Mouse (Mus musculus) lung, embryonic 15.5 days (tissue): ENCODE data around the gene Mrpl10. TPM values are rescaled to one million over a fixed set of nuclear protein-coding genes. Genes with fewer than 3 reads are reported as not detected.
A peak's percentile ranks its signal among the peaks of the same experiment; 100 is the strongest.

Experiments used
- ATAC-seq: fragments of 200-750 bp; cut with Nextera tagmentation; 2 replicates; pipeline ENCODE4 v1.8.0; 2017; ENCODE audit warnings: moderate number of reproducible peaks, borderline replicate concordance; ENCODE audit not compliant: low FRiP score, low TSS enrichment; ENCODE audit errors: extremely low read depth
- H3K27ac ChIP-seq: fragments of 300-500 bp; sonication (generic); 2 replicates; pipeline ENCODE4 v1.5.1; 2015; ENCODE audit warnings: moderate library complexity, mild to moderate bottlenecking, inconsistent platforms
- H3K27me3 ChIP-seq: fragments of 300-500 bp; sonication (generic); 2 replicates; pipeline ENCODE4 v1.6.1; 2015; ENCODE audit warnings: inconsistent platforms
- H3K36me3 ChIP-seq: fragments of 300-500 bp; sonication (generic); 2 replicates; pipeline ENCODE4 v1.6.1; 2015; ENCODE audit warnings: inconsistent platforms
- H3K4me1 ChIP-seq: fragments of 300-500 bp; sonication (generic); 2 replicates; pipeline ENCODE4 v1.6.1; 2015; ENCODE audit warnings: inconsistent platforms
- H3K4me2 ChIP-seq: fragments of 300-500 bp; sonication (generic); 2 replicates; pipeline ENCODE4 v1.6.1; 2015; ENCODE audit warnings: inconsistent platforms, mild to moderate bottlenecking, moderate library complexity
- H3K4me3 ChIP-seq: fragments of 300-500 bp; sonication (generic); 2 replicates; pipeline ENCODE4 v1.5.1; 2015; ENCODE audit warnings: mild to moderate bottlenecking, inconsistent platforms
- H3K9ac ChIP-seq: fragments of 300-500 bp; sonication (generic); 2 replicates; pipeline ENCODE4 v1.6.1; 2015; ENCODE audit warnings: inconsistent platforms
- H3K9me3 ChIP-seq: fragments of 300-500 bp; sonication (generic); 2 replicates; pipeline ENCODE4 v1.6.1; 2016; ENCODE audit warnings: inconsistent platforms
- WGBS: fragments of 180-500 bp; shearing (Covaris S2); methylation state at CpG from one replicate; pipeline ENCODE4 v1.1.7; 2015; 5-methylcytosine and 5-hydroxymethylcytosine counted together
- polyA plus RNA-seq: library from polyadenylated mRNA; unstranded; fragments of >200 nt; fragmentation: Nextera tagmentation; extraction: Ambion mirVana; gene quantifications from 2 replicates; pipeline ENCODE4 v1.2.1, GENCODE M21; 2015

The Mrpl10 gene
- polyA plus RNA-seq, 1 experiment from 2014 or later, result 85.2 TPM

DNA sequence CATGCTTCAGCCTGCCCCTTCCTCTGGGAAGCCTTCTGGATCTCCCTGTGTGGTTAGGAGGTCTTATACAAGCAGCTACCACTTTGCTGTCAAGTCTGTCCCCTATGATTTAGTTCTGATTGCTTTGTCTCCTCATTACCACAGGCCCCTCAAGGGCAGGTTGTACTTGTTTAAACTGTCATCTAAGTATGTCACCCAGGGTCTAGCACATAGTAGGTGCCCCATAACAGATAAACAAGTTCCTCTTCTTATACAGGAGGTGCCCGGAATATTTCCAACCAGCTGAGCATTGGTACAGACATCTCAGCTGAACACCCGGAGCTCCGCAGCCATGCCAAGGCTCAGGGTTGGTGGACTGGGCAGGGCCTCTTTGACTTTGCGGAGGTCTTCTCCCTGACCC lies 8.9 kb upstream of the Mrpl10 start:
- Histone ChIP-seq H3K4me1 (peaks cover 12% of the 10 kb centered on the region), H3K9me3 (no peaks in the 10 kb centered on the region), H3K4me2 (no peak overlapping the region), H3K36me3 (no peaks in the 10 kb centered on the region), H3K27ac (no peak overlapping the region), H3K9ac (no peak overlapping the region), H3K4me3 (no peak overlapping the region), H3K27me3 (no peaks in the 10 kb centered on the region)
- WGBS, result 96% methylated on average over 4 of the region's 4 CpGs
- ATAC-seq, result no peak

- ATAC-seq, result no peak
- Histone ChIP-seq H3K27ac (no peak overlapping the region), H3K9me3 (no peaks in the 10 kb centered on the region), H3K9ac (no peak overlapping the region), H3K36me3 (no peaks in the 10 kb centered on the region), H3K4me1 (peaks cover 12% of the 10 kb centered on the region), H3K27me3 (no peaks in the 10 kb centered on the region), H3K4me2 (no peak overlapping the region), H3K4me3 (no peak overlapping the region)
- 85% methylated on average over 4 of the region's 4 CpGs for WGBS
Observed at GRCm38 (mm10) chr11:97033781-97034180, 7.6 kb upstream of the Mrpl10 start.

GRCm38 (mm10) chr11:97036141-97036540 lies 5.2 kb upstream of the Mrpl10 start:
- no peak overlapping the region for H3K9ac ChIP-seq
- 60% methylated on average over 5 of the region's 5 CpGs for WGBS
- H3K27ac ChIP-seq, result no peak overlapping the region
- H3K4me3 ChIP-seq, result no peak overlapping the region
- H3K27me3 ChIP-seq, result no peaks in the 10 kb centered on the region
- peaks cover 7% of the 10 kb centered on the region; the same call in 1 of the 2 replicates for H3K4me1 ChIP-seq
- H3K9me3 ChIP-seq, result no peaks in the 10 kb centered on the region
- no peak overlapping the region for H3K4me2 ChIP-seq
- no peak for ATAC-seq
- H3K36me3 ChIP-seq, result no peaks in the 10 kb centered on the region

DNA sequence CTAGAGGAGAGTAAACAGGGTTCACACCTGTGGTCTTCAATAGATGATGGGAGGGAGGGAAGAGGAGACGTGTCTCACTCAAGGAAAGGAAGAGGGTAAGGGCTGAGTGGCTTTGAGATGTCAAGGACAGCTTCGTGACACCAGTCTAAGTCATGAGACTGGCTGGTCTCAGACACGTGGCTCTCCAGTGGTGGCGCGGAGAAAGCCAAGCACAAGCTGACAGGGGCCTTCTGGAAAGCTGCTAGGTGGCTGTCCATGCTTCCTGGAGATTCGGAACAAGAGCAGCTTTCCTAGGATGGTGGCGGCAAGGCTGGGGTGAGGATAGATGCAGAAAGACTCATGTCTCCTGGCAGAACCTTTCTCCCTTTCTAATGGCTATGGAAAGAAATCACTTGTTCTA lies 2.5 kb upstream of the Mrpl10 start:
- ATAC-seq, result no peak
- H3K9me3 ChIP-seq, result no peaks in the 10 kb centered on the region
- H3K27me3 ChIP-seq, result no peaks in the 10 kb centered on the region
- peaks cover 16% of the 10 kb centered on the region for H3K4me1 ChIP-seq
- H3K27ac ChIP-seq, result no peak overlapping the region
- no peaks in the 10 kb centered on the region for H3K36me3 ChIP-seq
- WGBS, result 51% methylated on average over 7 of the region's 7 CpGs
- H3K4me3 ChIP-seq, result no peak overlapping the region
- no peak overlapping the region for H3K4me2 ChIP-seq
- no peak overlapping the region for H3K9ac ChIP-seq

GRCm38 (mm10) chr11:97040301-97041021 lies 899 bp upstream of the Mrpl10 start:
- 39% methylated on average over 12 of the region's 12 CpGs for WGBS
- H3K4me1 ChIP-seq, result peaks cover 16% of the 10 kb centered on the region
- no peak overlapping the region for H3K27ac ChIP-seq
- no peaks in the 10 kb centered on the region for H3K27me3 ChIP-seq
- peak overlapping the region; percentile 74 for H3K4me3 ChIP-seq
- ATAC-seq, result no peak
- peaks cover 8% of the 10 kb centered on the region; the same call in 1 of the 2 replicates for H3K36me3 ChIP-seq
- H3K4me2 ChIP-seq, result peak overlapping the region; percentile 92
- H3K9me3 ChIP-seq, result no peaks in the 10 kb centered on the region
- peak overlapping the region; percentile 54; the same call in 1 of the 2 replicates for H3K9ac ChIP-seq

DNA sequence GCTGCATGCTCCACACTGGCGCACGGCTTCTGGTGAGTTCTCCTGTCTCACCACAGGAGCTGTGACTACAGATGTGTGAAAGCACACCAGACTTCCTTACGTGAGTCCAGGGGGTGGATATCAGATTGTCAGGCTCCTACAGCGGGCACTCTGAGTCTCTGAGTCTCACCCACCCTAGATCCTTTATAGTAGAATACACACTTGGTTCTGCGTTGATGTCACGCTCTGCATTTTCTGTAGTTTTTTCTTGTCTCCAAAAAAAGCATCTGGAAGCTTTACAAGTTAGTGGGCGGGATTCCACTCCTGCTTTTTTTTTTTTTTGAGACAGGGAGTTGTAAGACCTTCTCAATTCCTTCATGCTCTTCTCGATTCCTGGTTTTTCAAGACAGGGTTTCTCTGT lies 3.5 kb downstream of the Mrpl10 start:
- no peak for ATAC-seq

GRCm38 (mm10) chr11:97045861-97046260 lies 4.5 kb downstream of the Mrpl10 start:
- no peaks in the 10 kb centered on the region for H3K9me3 ChIP-seq
- no peak overlapping the region for H3K9ac ChIP-seq
- no peaks in the 10 kb centered on the region for H3K27me3 ChIP-seq
- H3K36me3 ChIP-seq, result peaks cover 37% of the 10 kb centered on the region
- WGBS, result 78% methylated on average over 7 of the region's 7 CpGs
- ATAC-seq, result no peak
- H3K4me3 ChIP-seq, result no peak overlapping the region
- peaks cover 17% of the 10 kb centered on the region for H3K4me1 ChIP-seq
- H3K27ac ChIP-seq, result no peak overlapping the region
- no peak overlapping the region for H3K4me2 ChIP-seq

More for the DNA sequence above, 3.5 kb downstream of the Mrpl10 start:
- H3K27ac ChIP-seq, result no peak overlapping the region
- H3K4me2 ChIP-seq, result no peak overlapping the region
- WGBS, result 91% methylated on average over 8 of the region's 8 CpGs
- H3K9ac ChIP-seq, result no peak overlapping the region
- no peaks in the 10 kb centered on the region for H3K27me3 ChIP-seq
- H3K4me1 ChIP-seq, result peaks cover 16% of the 10 kb centered on the region
- no peak overlapping the region for H3K4me3 ChIP-seq
- peaks cover 37% of the 10 kb centered on the region for H3K36me3 ChIP-seq
- no peaks in the 10 kb centered on the region for H3K9me3 ChIP-seq

GRCm38 (mm10) chr11:97048090-97048650 lies 6.8 kb downstream of the Mrpl10 start:
- H3K9me3 ChIP-seq, result no peaks in the 10 kb centered on the region
- H3K36me3 ChIP-seq, result peaks cover 37% of the 10 kb centered on the region
- H3K27ac ChIP-seq, result no peak overlapping the region
- WGBS, result 77% methylated on average over 8 of the region's 8 CpGs
- H3K4me2 ChIP-seq, result no peak overlapping the region
- H3K4me1 ChIP-seq, result peaks cover 25% of the 10 kb centered on the region
- ATAC-seq, result no peak
- H3K27me3 ChIP-seq, result no peaks in the 10 kb centered on the region
- no peak overlapping the region for H3K9ac ChIP-seq
- H3K4me3 ChIP-seq, result no peak overlapping the region

DNA sequence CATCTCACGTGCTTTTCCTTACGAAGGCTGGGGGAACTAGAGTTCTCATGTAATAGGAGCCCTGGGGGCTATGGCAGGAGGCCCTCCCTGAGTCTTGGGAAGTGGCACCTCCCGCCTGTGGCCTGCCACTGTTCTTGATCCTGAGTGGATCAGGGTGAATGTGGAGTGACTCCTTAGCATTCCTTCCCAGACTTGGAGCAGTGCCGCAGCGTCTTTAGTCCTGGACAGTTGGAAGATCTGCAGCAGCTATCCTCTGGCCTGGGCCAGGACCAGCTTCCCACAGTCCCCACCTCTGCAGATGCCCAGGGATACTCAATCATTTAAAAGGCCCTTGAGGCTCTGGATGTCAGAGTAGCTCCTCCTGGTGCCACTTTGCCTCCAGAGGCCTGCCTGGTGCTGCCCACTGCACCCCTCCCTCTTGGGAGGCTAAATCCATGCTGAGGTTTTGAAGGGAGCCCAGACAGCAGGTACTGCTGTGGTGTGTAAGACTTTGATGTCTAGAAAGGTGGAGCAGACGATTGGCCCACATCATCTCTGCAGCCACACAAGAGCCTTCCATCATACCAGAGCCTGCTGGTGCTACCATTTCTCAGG lies 8.2 kb downstream of the Mrpl10 start:
- 72% methylated on average over 6 of the region's 6 CpGs for WGBS
- H3K4me1 ChIP-seq, result peaks cover 25% of the 10 kb centered on the region
- H3K4me2 ChIP-seq, result no peak overlapping the region
- H3K9ac ChIP-seq, result no peak overlapping the region
- no peak overlapping the region for H3K4me3 ChIP-seq
- ATAC-seq, result no peak
- no peaks in the 10 kb centered on the region for H3K9me3 ChIP-seq
- no peaks in the 10 kb centered on the region for H3K27me3 ChIP-seq
- no peak overlapping the region for H3K27ac ChIP-seq
- H3K36me3 ChIP-seq, result peaks cover 44% of the 10 kb centered on the region

DNA sequence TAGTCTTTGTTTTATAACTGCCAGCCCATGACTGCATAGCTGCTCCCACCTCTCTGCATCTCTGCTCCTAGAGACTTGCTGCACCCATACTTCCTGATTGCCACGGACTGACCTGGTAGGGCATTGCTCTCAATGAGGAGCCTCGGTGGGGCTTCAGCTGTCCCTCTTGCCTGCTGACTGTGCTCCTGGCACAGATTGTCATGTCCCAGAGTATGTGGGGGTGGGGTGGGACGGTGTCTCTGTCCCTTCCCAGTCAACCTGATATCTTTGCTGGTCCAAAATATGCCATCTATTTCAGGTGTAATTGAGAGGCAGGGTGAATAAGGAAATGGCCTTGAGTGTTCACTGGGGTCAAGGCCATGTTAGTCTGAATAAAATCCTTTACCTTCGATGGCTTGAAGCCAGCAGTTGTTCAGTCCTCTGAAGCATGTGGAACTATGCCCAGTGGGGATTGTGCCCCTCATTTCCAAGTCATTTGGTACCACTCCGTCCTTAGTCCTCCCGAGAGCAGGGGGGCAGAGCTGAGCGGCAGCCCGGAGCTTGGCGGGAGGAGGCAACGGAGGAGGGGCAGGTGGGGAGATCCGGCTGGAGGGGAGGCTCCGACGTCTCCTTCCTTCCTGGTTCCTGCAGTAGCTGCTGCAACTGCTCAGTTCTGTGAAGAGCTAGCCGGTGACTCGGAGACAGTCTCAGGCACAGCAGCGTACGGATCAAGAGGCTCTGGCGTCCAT lies 9.0 kb downstream of the Mrpl10 start, which contains the start of gene Osbpl7:
TSS of gene Osbpl7 (plus strand) at position 413 of the 728 bp plus-strand sequence.
- Histone ChIP-seq H3K27me3 (no peaks in the 10 kb centered on the region), H3K36me3 (peaks cover 47% of the 10 kb centered on the region), H3K9me3 (no peaks in the 10 kb centered on the region), H3K4me2 (peak within 1 kb of the TSS; percentile 89), H3K27ac (peak within 1 kb of the TSS; percentile 54), H3K4me3 (peak within 1 kb of the TSS; percentile 70), H3K9ac (peak within 1 kb of the TSS; percentile 67), H3K4me1 (peaks cover 25% of the 10 kb centered on the region)
- peak; percentile 66 for ATAC-seq
- WGBS, result 4% methylated on average over 18 of the region's 18 CpGs

- 18% methylated on average over 13 of the region's 13 CpGs for WGBS
- no peak for ATAC-seq
- H3K27me3 ChIP-seq, result no peaks in the 10 kb centered on the region
- peak overlapping the region; percentile 54 for H3K27ac ChIP-seq
- H3K36me3 ChIP-seq, result peaks cover 48% of the 10 kb centered on the region
- H3K4me1 ChIP-seq, result peaks cover 25% of the 10 kb centered on the region
- H3K9me3 ChIP-seq, result no peaks in the 10 kb centered on the region
- peak overlapping the region; percentile 70 for H3K4me3 ChIP-seq
- H3K4me2 ChIP-seq, result peak overlapping the region; percentile 89
- H3K9ac ChIP-seq, result peak overlapping the region; percentile 67
Observed at GRCm38 (mm10) chr11:97050944-97051586, 9.7 kb downstream of the Mrpl10 start.
